Mouse (Mus musculus) CH12.LX (cell line): ENCODE measurements around the gene Zbtb8os. TPM values are rescaled to one million over a fixed set of nuclear protein-coding genes. Genes with fewer than 3 reads are reported as not detected.

Experiments
- DNase-seq: peaks from one replicate; pipeline ENCODE4 v3.0.0-alpha.2; 2013; ENCODE audit errors: extremely low read depth
- H3K27ac ChIP-seq: 2 replicates; pipeline ENCODE4 v1.5.1; 2012; ENCODE audit warnings: low read depth, mild to moderate bottlenecking, control low read depth, moderate library complexity; ENCODE audit not compliant: insufficient read depth
- H3K27me3 ChIP-seq: replicated peaks from 2 replicates; pipeline ENCODE3; 2012; ENCODE audit warnings: inconsistent platforms
- H3K36me3 ChIP-seq, 2 experiments: replicated peaks in 1 of 2; 2 replicates each; pipeline versions ENCODE3 to v1.6.1; 2012; ENCODE audit warnings: inconsistent platforms in 1 of 2, low read length in 1 of 2, mild to moderate bottlenecking in 1 of 2, mixed read lengths in 1 of 2, moderate library complexity in 1 of 2; ENCODE audit not compliant: control insufficient read depth in 1 of 2, insufficient read depth in 1 of 2
- H3K4me1 ChIP-seq, 2 experiments: 2 replicates each; pipeline ENCODE4 v1.6.1; 2012; ENCODE audit warnings: inconsistent platforms in 1 of 2, moderate library complexity in 1 of 2; ENCODE audit not compliant: insufficient read depth in 2 of 2, control insufficient read depth in 1 of 2
- H3K4me2 ChIP-seq: 2 replicates; pipeline ENCODE4 v1.6.1; 2012; ENCODE audit warnings: low read depth, mild to moderate bottlenecking, control low read depth; ENCODE audit not compliant: poor library complexity, insufficient read depth, severe bottlenecking
- H3K4me3 ChIP-seq, 3 experiments: fragments of 150-350 bp in 1 of 3; sonication (generic) in 1 of 3; replicated peaks in 1 of 3; 2 replicates each; pipeline versions ENCODE3 to v1.5.1; 2011 to 2012; ENCODE audit warnings: low read depth in 2 of 3, low read length in 2 of 3, mild to moderate bottlenecking in 2 of 3, moderate library complexity in 2 of 3, control low read depth in 1 of 3, improper control_type of control experiment in 1 of 3, inconsistent platforms in 1 of 3, mixed read lengths in 1 of 3; ENCODE audit not compliant: poor library complexity in 1 of 3
- H3K79me2 ChIP-seq: replicated peaks from 2 replicates; pipeline ENCODE4 v1.6.1; 2012; ENCODE audit warnings: mild to moderate bottlenecking, moderate library complexity; ENCODE audit not compliant: control insufficient read depth, poor library complexity, insufficient read depth, severe bottlenecking; ENCODE audit errors: extremely low read depth
- H3K9ac ChIP-seq: 2 replicates; pipeline ENCODE4 v1.6.1; 2012; ENCODE audit warnings: low read depth, mild to moderate bottlenecking, control low read depth, moderate library complexity; ENCODE audit not compliant: insufficient read depth
- H3K9me3 ChIP-seq: replicated peaks from 2 replicates; pipeline ENCODE3; 2012; ENCODE audit warnings: low read length, inconsistent platforms, mixed read lengths
- BHLHE40 ChIP-seq: IDR thresholded peaks from 2 replicates; pipeline ENCODE4 v1.6.1; 2011; ENCODE audit warnings: mild to moderate bottlenecking, low read depth, low read length, improper control_type of control experiment
- CHD1 ChIP-seq: IDR thresholded peaks from 2 replicates; pipeline ENCODE4 v1.6.1; 2012; ENCODE audit warnings: low read depth, low read length, improper control_type of control experiment, inconsistent platforms
- ELF1 ChIP-seq: IDR thresholded peaks from 2 replicates; pipeline ENCODE4 v1.6.1; 2014; ENCODE audit warnings: low read depth, mild to moderate bottlenecking, inconsistent platforms, low read length, improper control_type of control experiment
- EP300 ChIP-seq: IDR thresholded peaks from 2 replicates; pipeline ENCODE4 v1.6.1; 2011; ENCODE audit warnings: low read length, improper control_type of control experiment
- ETS1 ChIP-seq: conservative IDR thresholded peaks from 2 replicates; pipeline ENCODE4 v1.6.1; 2012; ENCODE audit warnings: low read depth, mild to moderate bottlenecking, inconsistent platforms, low read length, improper control_type of control experiment, moderate library complexity
- GABPA ChIP-seq: IDR thresholded peaks from 2 replicates; pipeline ENCODE4 v1.6.1; 2012; ENCODE audit warnings: low read depth, low read length, improper control_type of control experiment, inconsistent platforms; ENCODE audit not compliant: insufficient replicate concordance
- HCFC1 ChIP-seq: IDR thresholded peaks from 2 replicates; pipeline ENCODE4 v1.6.1; 2012; ENCODE audit warnings: low read depth, mild to moderate bottlenecking, inconsistent platforms, low read length, improper control_type of control experiment
- IRF4 ChIP-seq: IDR thresholded peaks from 2 replicates; pipeline ENCODE4 v1.6.1; 2014; ENCODE audit warnings: low read depth, mild to moderate bottlenecking, inconsistent platforms, low read length, improper control_type of control experiment
- JUN ChIP-seq: IDR thresholded peaks from 2 replicates; pipeline ENCODE4 v1.6.1; 2011; ENCODE audit warnings: low read depth, mild to moderate bottlenecking, low read length, improper control_type of control experiment, moderate library complexity; ENCODE audit not compliant: insufficient read depth
- KAT2A ChIP-seq: IDR thresholded peaks from 2 replicates; pipeline ENCODE4 v1.6.1; 2012; ENCODE audit warnings: low read length, improper control_type of control experiment, inconsistent platforms; ENCODE audit not compliant: insufficient replicate concordance
- MAFK ChIP-seq: IDR thresholded peaks from 2 replicates; pipeline ENCODE4 v1.6.1; 2011; ENCODE audit warnings: low read length, improper control_type of control experiment; ENCODE audit not compliant: insufficient replicate concordance
- MAX ChIP-seq: IDR thresholded peaks from 2 replicates; pipeline ENCODE4 v1.6.1; 2011; ENCODE audit warnings: low read length, improper control_type of control experiment
- MEF2A ChIP-seq: IDR thresholded peaks from 2 replicates; pipeline ENCODE4 v1.6.1; 2014; ENCODE audit warnings: low read depth, mild to moderate bottlenecking, inconsistent platforms, low read length, improper control_type of control experiment, borderline replicate concordance
- MYC ChIP-seq: IDR thresholded peaks from 2 replicates; pipeline ENCODE4 v1.6.1; 2011; ENCODE audit warnings: low read depth, mild to moderate bottlenecking, improper control_type of control experiment, low read length
- NRF1 ChIP-seq: IDR thresholded peaks from 2 replicates; pipeline ENCODE4 v1.6.1; 2014; ENCODE audit warnings: low read depth, mild to moderate bottlenecking, inconsistent platforms, low read length, improper control_type of control experiment, moderate library complexity
- RAD21 ChIP-seq: IDR thresholded peaks from 2 replicates; pipeline ENCODE4 v1.6.1; 2011; ENCODE audit warnings: low read depth, mild to moderate bottlenecking, low read length, improper control_type of control experiment, moderate library complexity
- SIN3A ChIP-seq: IDR thresholded peaks from 2 replicates; pipeline ENCODE4 v1.6.1; 2012; ENCODE audit warnings: low read length, improper control_type of control experiment, inconsistent platforms
- TBP ChIP-seq: conservative IDR thresholded peaks from 2 replicates; pipeline ENCODE4 v1.6.1; 2011; ENCODE audit warnings: low read depth, low read length, improper control_type of control experiment
- TCF12 ChIP-seq: IDR thresholded peaks from 2 replicates; pipeline ENCODE4 v1.6.1; 2014; ENCODE audit warnings: low read depth, mild to moderate bottlenecking, inconsistent platforms, low read length, improper control_type of control experiment
- UBTF ChIP-seq: IDR thresholded peaks from 2 replicates; pipeline ENCODE4 v1.6.1; 2012; ENCODE audit warnings: low read depth, mild to moderate bottlenecking, inconsistent platforms, low read length, improper control_type of control experiment, moderate library complexity
- ZC3H11A ChIP-seq: IDR thresholded peaks from 2 replicates; pipeline ENCODE4 v1.6.1; 2012; ENCODE audit warnings: low read depth, mild to moderate bottlenecking, inconsistent platforms, low read length, improper control_type of control experiment
- ZNF384 ChIP-seq: IDR thresholded peaks from 2 replicates; pipeline ENCODE4 v1.6.1; 2012; ENCODE audit warnings: low read depth, low read length, improper control_type of control experiment, inconsistent platforms
- dilution Hi-C: fragments of 300-500 bp; cut with MboI; formaldehyde crosslinking; loops from 2 replicates; pipeline ENCODE4 v1.14.3; 2020; ENCODE audit warnings: low sequenced_read_pairs; ENCODE audit not compliant: extremely low pct_unique_long_range_greater_than_20kb, extremely low pct_ligation_motif_present
- in situ Hi-C: fragments of 300-500 bp; cut with MboI; formaldehyde crosslinking; loops from 3 replicates; pipeline ENCODE4 v1.14.3; 2019; ENCODE audit warnings: low sequenced_read_pairs, low pct_ligation_motif_present, low pct_unique_long_range_greater_than_20kb, mixed read lengths
- polyA plus RNA-seq: library from polyadenylated mRNA; unstranded; fragments of >175 nt; gene quantifications from 2 replicates; pipeline ENCODE4 v1.2.1, GENCODE M21; 2012; ENCODE audit warnings: low read depth; ENCODE audit not compliant: insufficient read length
- total RNA-seq, 2 experiments: library from RNA; depleted of rRNA; stranded (reverse); fragments of 300-350 nt in 1 of 2; fragments of >200 nt in 1 of 2; gene quantifications; 2 replicates each; pipeline ENCODE4 v1.2.3; 2012 to 2014

The Zbtb8os gene
- total and polyA plus RNA-seq, 3 experiments, result 104 to 135 (median 134) TPM

DNA sequence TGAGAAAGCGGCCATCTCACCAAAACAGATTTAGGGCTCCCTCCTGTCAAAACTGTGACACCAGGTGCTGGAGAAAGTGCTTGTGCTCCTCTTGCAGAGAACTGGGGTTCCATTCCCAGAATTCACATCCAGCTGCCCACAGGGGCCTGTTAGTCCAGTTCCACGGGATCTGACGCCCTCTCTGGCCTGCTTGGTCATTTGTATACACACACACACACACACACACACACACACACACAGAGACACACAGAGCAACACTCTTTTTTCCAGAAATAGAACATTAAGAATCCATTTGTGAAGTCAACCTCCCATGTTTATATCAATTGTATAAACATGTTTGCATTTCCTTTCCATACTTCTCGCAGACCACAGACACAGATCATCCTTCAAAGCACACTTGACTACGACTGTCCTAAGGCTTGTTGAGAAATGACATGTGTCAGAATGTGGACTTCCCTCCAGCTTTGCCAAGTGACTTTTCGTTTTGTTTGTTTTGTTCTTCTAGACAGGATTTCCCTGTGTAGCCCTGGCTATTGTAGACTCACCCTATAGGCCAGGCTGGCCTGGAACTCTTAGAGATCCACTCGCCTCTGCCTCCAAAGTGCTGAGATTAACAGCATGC, 55.6 kb downstream of the Zbtb8os start:
- H3K27me3 ChIP-seq, result no peaks in the 10 kb centered on the region
- dilution Hi-C loops, result no loop called here
- H3K27ac ChIP-seq, result no peak overlapping the region

DNA sequence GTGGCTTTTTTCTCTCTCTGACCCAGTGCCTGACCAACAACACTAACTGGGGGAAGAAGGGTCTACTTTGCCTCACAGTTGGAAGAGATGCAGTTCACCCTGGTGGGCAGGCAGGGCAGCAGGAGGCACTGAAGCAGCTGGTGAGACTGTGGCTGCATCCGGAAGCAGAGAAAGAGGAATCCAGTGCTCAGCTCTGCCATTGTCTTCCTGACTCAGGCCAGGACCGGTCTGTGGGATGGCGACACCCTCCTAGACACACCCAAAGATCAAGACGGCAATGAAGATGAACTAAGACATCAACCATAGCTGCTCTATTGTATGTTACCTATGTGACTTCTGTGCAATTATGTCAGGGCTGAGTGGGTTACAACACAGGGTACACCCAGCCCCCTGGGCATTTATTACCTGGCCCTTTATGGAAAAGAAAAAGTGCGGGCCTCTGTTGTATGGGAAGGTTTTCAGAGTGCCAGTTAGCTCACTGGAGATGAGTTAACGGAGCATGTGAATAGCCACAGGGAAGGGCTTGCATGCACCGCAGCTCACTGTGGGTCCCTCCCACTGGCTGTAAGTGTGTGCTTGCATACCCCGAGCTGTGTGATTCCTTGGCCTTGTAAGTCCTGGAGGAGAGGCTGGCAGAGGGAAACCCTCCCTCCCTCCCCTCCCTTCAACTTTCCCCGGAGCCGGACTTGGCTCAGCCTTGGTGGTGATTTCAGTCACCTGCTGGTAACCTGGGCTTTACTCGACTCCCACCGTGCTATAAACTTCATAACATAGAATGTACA, 58.8 kb downstream of the Zbtb8os start:
- H3K9ac ChIP-seq, result no peak overlapping the region
- TF ChIP-seq TBP, result no peak
- TF ChIP-seq RAD21, result no peak
- TF ChIP-seq UBTF, result no peak
- TF ChIP-seq ZC3H11A, result no peak
- no peak for TF ChIP-seq ETS1
- no peak for TF ChIP-seq JUN
- TF ChIP-seq NRF1, result no peak
- no peak for TF ChIP-seq MYC
- TF ChIP-seq ZNF384, result no peak
- no peak for TF ChIP-seq ELF1
- no peak for TF ChIP-seq SIN3A
- no peak for TF ChIP-seq EP300
- TF ChIP-seq GABPA, result no peak
- TF ChIP-seq CHD1, result no peak
- TF ChIP-seq, all 38 proteins: peak for 0
- no peak overlapping the region for H3K27ac ChIP-seq
- no peak overlapping the region for H3K4me3 ChIP-seq
- H3K27me3 ChIP-seq, result no peaks in the 10 kb centered on the region
- H3K9me3 ChIP-seq, result no peaks in the 10 kb centered on the region
- no peak overlapping the region for H3K4me2 ChIP-seq
- in situ Hi-C loops (no loop called here), dilution Hi-C loops (no loop called here)
- no peak for DNase-seq
- no peaks in the 10 kb centered on the region for H3K4me1 ChIP-seq
- H3K79me2 ChIP-seq, result no peaks in the 10 kb centered on the region
- no peaks in the 10 kb centered on the region for H3K36me3 ChIP-seq

More for the DNA sequence above, 55.6 kb downstream of the Zbtb8os start:
- no peaks in the 10 kb centered on the region for H3K79me2 ChIP-seq
- no peak overlapping the region for H3K4me2 ChIP-seq
- no peak overlapping the region for H3K9ac ChIP-seq
- H3K4me1 ChIP-seq, result peaks cover 0 to 6% of the 10 kb centered on the region in 2 experiments; a peak in 1 of 4 replicates
- in situ Hi-C loops, result no loop called here
- TF ChIP-seq RAD21 (no peak), BHLHE40 (no peak), MAX (no peak), KAT2A (no peak), TBP (no peak), MEF2A (no peak), GABPA (no peak), MAFK (no peak), HCFC1 (no peak), JUN (no peak), ETS1 (no peak), IRF4 (no peak), ZNF384 (no peak), SIN3A (no peak), TCF12 (no peak), UBTF (no peak), MYC (no peak), EP300 (no peak)
- no peak overlapping the region for H3K4me3 ChIP-seq
- H3K9me3 ChIP-seq, result no peaks in the 10 kb centered on the region
- no peak for DNase-seq
- H3K36me3 ChIP-seq, result no peaks in the 10 kb centered on the region
